Mouse (Mus musculus) CH12.LX (cell line): ENCODE measurements around the gene Slc5a10. TPM values are rescaled to one million over a fixed set of nuclear protein-coding genes. Genes with fewer than 3 reads are reported as not detected.

ENCODE experiments used
- DNase-seq: peaks from one replicate; pipeline ENCODE4 v3.0.0-alpha.2; 2013; ENCODE audit errors: extremely low read depth
- H3K27ac ChIP-seq: 2 replicates; pipeline ENCODE4 v1.5.1; 2012; ENCODE audit warnings: low read depth, mild to moderate bottlenecking, control low read depth, moderate library complexity; ENCODE audit not compliant: insufficient read depth
- H3K27me3 ChIP-seq: replicated peaks from 2 replicates; pipeline ENCODE3; 2012; ENCODE audit warnings: inconsistent platforms
- H3K36me3 ChIP-seq, 2 experiments: replicated peaks in 1 of 2; 2 replicates each; pipeline versions ENCODE3 to v1.6.1; 2012; ENCODE audit warnings: inconsistent platforms in 1 of 2, low read length in 1 of 2, mild to moderate bottlenecking in 1 of 2, mixed read lengths in 1 of 2, moderate library complexity in 1 of 2; ENCODE audit not compliant: control insufficient read depth in 1 of 2, insufficient read depth in 1 of 2
- H3K4me1 ChIP-seq, 2 experiments: 2 replicates each; pipeline ENCODE4 v1.6.1; 2012; ENCODE audit warnings: inconsistent platforms in 1 of 2, moderate library complexity in 1 of 2; ENCODE audit not compliant: insufficient read depth in 2 of 2, control insufficient read depth in 1 of 2
- H3K4me2 ChIP-seq: 2 replicates; pipeline ENCODE4 v1.6.1; 2012; ENCODE audit warnings: low read depth, mild to moderate bottlenecking, control low read depth; ENCODE audit not compliant: poor library complexity, insufficient read depth, severe bottlenecking
- H3K4me3 ChIP-seq, 3 experiments: fragments of 150-350 bp in 1 of 3; sonication (generic) in 1 of 3; replicated peaks in 1 of 3; 2 replicates each; pipeline versions ENCODE3 to v1.5.1; 2011 to 2012; ENCODE audit warnings: low read depth in 2 of 3, low read length in 2 of 3, mild to moderate bottlenecking in 2 of 3, moderate library complexity in 2 of 3, control low read depth in 1 of 3, improper control_type of control experiment in 1 of 3, inconsistent platforms in 1 of 3, mixed read lengths in 1 of 3; ENCODE audit not compliant: poor library complexity in 1 of 3
- H3K79me2 ChIP-seq: replicated peaks from 2 replicates; pipeline ENCODE4 v1.6.1; 2012; ENCODE audit warnings: mild to moderate bottlenecking, moderate library complexity; ENCODE audit not compliant: control insufficient read depth, poor library complexity, insufficient read depth, severe bottlenecking; ENCODE audit errors: extremely low read depth
- H3K9ac ChIP-seq: 2 replicates; pipeline ENCODE4 v1.6.1; 2012; ENCODE audit warnings: low read depth, mild to moderate bottlenecking, control low read depth, moderate library complexity; ENCODE audit not compliant: insufficient read depth
- H3K9me3 ChIP-seq: replicated peaks from 2 replicates; pipeline ENCODE3; 2012; ENCODE audit warnings: low read length, inconsistent platforms, mixed read lengths
- BHLHE40 ChIP-seq: IDR thresholded peaks from 2 replicates; pipeline ENCODE4 v1.6.1; 2011; ENCODE audit warnings: mild to moderate bottlenecking, low read depth, low read length, improper control_type of control experiment
- CHD2 ChIP-seq: IDR thresholded peaks from 2 replicates; pipeline ENCODE4 v1.6.1; 2011; ENCODE audit warnings: low read length, improper control_type of control experiment
- CTCF ChIP-seq, 2 experiments: IDR thresholded peaks in 1 of 2; conservative IDR thresholded peaks in 1 of 2; 2 replicates each; pipeline ENCODE4 v1.5.1; 2011 to 2012; ENCODE audit warnings: low read depth in 2 of 2, low read length in 2 of 2, improper control_type of control experiment in 1 of 2, inconsistent platforms in 1 of 2, mild to moderate bottlenecking in 1 of 2, moderate library complexity in 1 of 2
- E2F4 ChIP-seq: IDR thresholded peaks from 2 replicates; pipeline ENCODE4 v1.6.1; 2011; ENCODE audit warnings: low read depth, low read length, improper control_type of control experiment; ENCODE audit not compliant: insufficient replicate concordance
- ELF1 ChIP-seq: IDR thresholded peaks from 2 replicates; pipeline ENCODE4 v1.6.1; 2014; ENCODE audit warnings: low read depth, mild to moderate bottlenecking, inconsistent platforms, low read length, improper control_type of control experiment
- EP300 ChIP-seq: IDR thresholded peaks from 2 replicates; pipeline ENCODE4 v1.6.1; 2011; ENCODE audit warnings: low read length, improper control_type of control experiment
- ETS1 ChIP-seq: conservative IDR thresholded peaks from 2 replicates; pipeline ENCODE4 v1.6.1; 2012; ENCODE audit warnings: low read depth, mild to moderate bottlenecking, inconsistent platforms, low read length, improper control_type of control experiment, moderate library complexity
- GABPA ChIP-seq: IDR thresholded peaks from 2 replicates; pipeline ENCODE4 v1.6.1; 2012; ENCODE audit warnings: low read depth, low read length, improper control_type of control experiment, inconsistent platforms; ENCODE audit not compliant: insufficient replicate concordance
- HCFC1 ChIP-seq: IDR thresholded peaks from 2 replicates; pipeline ENCODE4 v1.6.1; 2012; ENCODE audit warnings: low read depth, mild to moderate bottlenecking, inconsistent platforms, low read length, improper control_type of control experiment
- IRF4 ChIP-seq: IDR thresholded peaks from 2 replicates; pipeline ENCODE4 v1.6.1; 2014; ENCODE audit warnings: low read depth, mild to moderate bottlenecking, inconsistent platforms, low read length, improper control_type of control experiment
- JUN ChIP-seq: IDR thresholded peaks from 2 replicates; pipeline ENCODE4 v1.6.1; 2011; ENCODE audit warnings: low read depth, mild to moderate bottlenecking, low read length, improper control_type of control experiment, moderate library complexity; ENCODE audit not compliant: insufficient read depth
- JUND ChIP-seq: conservative IDR thresholded peaks from 2 replicates; pipeline ENCODE4 v1.6.1; 2011; ENCODE audit warnings: low read depth, low read length, improper control_type of control experiment
- KAT2A ChIP-seq: IDR thresholded peaks from 2 replicates; pipeline ENCODE4 v1.6.1; 2012; ENCODE audit warnings: low read length, improper control_type of control experiment, inconsistent platforms; ENCODE audit not compliant: insufficient replicate concordance
- MAX ChIP-seq: IDR thresholded peaks from 2 replicates; pipeline ENCODE4 v1.6.1; 2011; ENCODE audit warnings: low read length, improper control_type of control experiment
- MAZ ChIP-seq: IDR thresholded peaks from 2 replicates; pipeline ENCODE4 v1.6.1; 2012; ENCODE audit warnings: low read depth, mild to moderate bottlenecking, inconsistent platforms, low read length, improper control_type of control experiment, moderate library complexity
- MEF2A ChIP-seq: IDR thresholded peaks from 2 replicates; pipeline ENCODE4 v1.6.1; 2014; ENCODE audit warnings: low read depth, mild to moderate bottlenecking, inconsistent platforms, low read length, improper control_type of control experiment, borderline replicate concordance
- NELFE ChIP-seq: IDR thresholded peaks from 2 replicates; pipeline ENCODE4 v1.6.1; 2011; ENCODE audit warnings: low read depth, low read length, improper control_type of control experiment
- NRF1 ChIP-seq: IDR thresholded peaks from 2 replicates; pipeline ENCODE4 v1.6.1; 2014; ENCODE audit warnings: low read depth, mild to moderate bottlenecking, inconsistent platforms, low read length, improper control_type of control experiment, moderate library complexity
- PAX5 ChIP-seq: IDR thresholded peaks from 2 replicates; pipeline ENCODE4 v1.6.1; 2012; ENCODE audit warnings: low read length, inconsistent platforms, mixed read lengths
- POLR2A ChIP-seq: IDR thresholded peaks from 2 replicates; pipeline ENCODE4 v1.6.1; 2011; ENCODE audit warnings: low read depth, mild to moderate bottlenecking, improper control_type of control experiment, low read length
- RAD21 ChIP-seq: IDR thresholded peaks from 2 replicates; pipeline ENCODE4 v1.6.1; 2011; ENCODE audit warnings: low read depth, mild to moderate bottlenecking, low read length, improper control_type of control experiment, moderate library complexity
- RCOR1 ChIP-seq: conservative IDR thresholded peaks from 2 replicates; pipeline ENCODE4 v1.6.1; 2012; ENCODE audit warnings: low read depth, mild to moderate bottlenecking, inconsistent platforms, low read length, improper control_type of control experiment
- SMC3 ChIP-seq: IDR thresholded peaks from 2 replicates; pipeline ENCODE4 v1.6.1; 2011; ENCODE audit warnings: low read depth, low read length, improper control_type of control experiment
- UBTF ChIP-seq: IDR thresholded peaks from 2 replicates; pipeline ENCODE4 v1.6.1; 2012; ENCODE audit warnings: low read depth, mild to moderate bottlenecking, inconsistent platforms, low read length, improper control_type of control experiment, moderate library complexity
- USF2 ChIP-seq: conservative IDR thresholded peaks from 2 replicates; pipeline ENCODE4 v1.6.1; 2011; ENCODE audit warnings: low read depth, low read length, improper control_type of control experiment
- ZKSCAN1 ChIP-seq: IDR thresholded peaks from 2 replicates; pipeline ENCODE4 v1.6.1; 2012; ENCODE audit warnings: low read depth, inconsistent platforms, low read length, improper control_type of control experiment, borderline replicate concordance
- ZMIZ1 ChIP-seq: IDR thresholded peaks from 2 replicates; pipeline ENCODE4 v1.6.1; 2012; ENCODE audit warnings: low read depth, mild to moderate bottlenecking, inconsistent platforms, low read length, improper control_type of control experiment
- dilution Hi-C: fragments of 300-500 bp; cut with MboI; formaldehyde crosslinking; loops from 2 replicates; pipeline ENCODE4 v1.14.3; 2020; ENCODE audit warnings: low sequenced_read_pairs; ENCODE audit not compliant: extremely low pct_unique_long_range_greater_than_20kb, extremely low pct_ligation_motif_present
- in situ Hi-C: fragments of 300-500 bp; cut with MboI; formaldehyde crosslinking; loops from 3 replicates; pipeline ENCODE4 v1.14.3; 2019; ENCODE audit warnings: low sequenced_read_pairs, low pct_ligation_motif_present, low pct_unique_long_range_greater_than_20kb, mixed read lengths
- polyA plus RNA-seq: library from polyadenylated mRNA; unstranded; fragments of >175 nt; gene quantifications from 2 replicates; pipeline ENCODE4 v1.2.1, GENCODE M21; 2012; ENCODE audit warnings: low read depth; ENCODE audit not compliant: insufficient read length
- total RNA-seq, 2 experiments: library from RNA; depleted of rRNA; stranded (reverse); fragments of 300-350 nt in 1 of 2; fragments of >200 nt in 1 of 2; gene quantifications; 2 replicates each; pipeline ENCODE4 v1.2.3; 2012 to 2014

Slc5a10 gene
- total and polyA plus RNA-seq, 3 experiments: 0.70 to 1.6 (median 1.4) TPM

DNA sequence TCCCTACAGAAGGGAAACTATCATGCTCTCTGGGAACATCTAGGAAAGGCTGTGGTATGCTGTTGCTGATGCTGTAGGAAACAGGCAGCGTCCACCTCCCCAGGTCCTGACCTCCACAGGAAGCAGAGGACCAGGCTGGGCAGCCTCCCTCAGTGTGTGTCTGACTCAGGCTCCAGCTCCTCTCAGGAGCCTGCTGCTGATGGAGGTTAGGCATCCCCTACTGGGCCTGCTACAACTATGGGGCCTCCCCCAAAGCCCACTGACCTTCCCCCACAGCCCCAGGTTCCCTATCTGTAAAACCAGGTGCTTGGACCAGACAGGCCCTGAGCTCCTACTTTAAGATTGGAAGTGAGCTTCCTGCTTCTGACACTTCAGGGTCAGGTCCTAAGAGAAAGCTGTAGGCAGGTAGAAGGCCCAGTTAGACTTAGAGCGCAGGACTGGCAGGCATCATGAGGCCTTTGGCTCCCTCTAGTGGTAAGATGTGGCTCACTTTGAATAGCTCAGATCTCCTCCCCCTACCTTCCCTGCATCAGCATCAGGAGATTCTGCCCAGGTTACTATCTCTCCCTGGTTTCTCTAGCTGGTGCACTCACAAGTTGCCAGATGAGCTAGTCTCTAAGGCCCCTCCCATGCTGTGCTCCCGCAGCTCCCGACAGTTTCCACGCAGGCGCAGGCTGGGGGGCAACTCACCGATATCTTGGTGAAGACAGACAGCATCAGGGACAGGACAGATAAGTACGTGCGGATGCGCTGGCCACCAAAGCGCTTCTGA, 6.1 kb downstream of the Slc5a10 start (continued):
- TF ChIP-seq ETS1: peak; percentile 35
- peak; percentile 57; the same call in 1 of the 2 replicates for TF ChIP-seq JUND
- TF ChIP-seq BHLHE40: peak; percentile 35; the same call in 1 of the 2 replicates
- peak; percentile 19; the same call in 1 of the 2 replicates for TF ChIP-seq IRF4
- no peak for TF ChIP-seq HCFC1
- TF ChIP-seq GABPA: no peak
- TF ChIP-seq NELFE: peak; percentile 72; the same call in 1 of the 2 replicates

- Histone ChIP-seq H3K9me3 (no peaks in the 10 kb centered on the region), H3K4me1 (peaks cover 39 to 69% of the 10 kb centered on the region in 2 experiments), H3K9ac (no peak overlapping the region), H3K27ac (no peak overlapping the region), H3K27me3 (no peaks in the 10 kb centered on the region), H3K4me2 (no peak overlapping the region), H3K79me2 (no peaks in the 10 kb centered on the region), H3K4me3 (no peak overlapping the region), H3K36me3 (peaks cover 3 to 4% of the 10 kb centered on the region in 2 experiments)
- in situ Hi-C loops (no loop called here), dilution Hi-C loops (no loop called here)
- DNase-seq: no peak
- no peak for TF ChIP-seq JUN
- no peak for TF ChIP-seq MAZ
- TF ChIP-seq MAX: no peak
- TF ChIP-seq NELFE: no peak
- TF ChIP-seq PAX5: no peak
- no peak for TF ChIP-seq CTCF (conservative IDR thresholded peaks at IDR 0.05 in 1 of 2, IDR thresholded peaks at IDR 0.05 in 1 of 2; ENCODE audit: low read depth in 2 of 2, low read length in 2 of 2)
- no peak for TF ChIP-seq UBTF
- no peak for TF ChIP-seq KAT2A
- no peak for TF ChIP-seq ZKSCAN1
- TF ChIP-seq GABPA: no peak
- no peak for TF ChIP-seq EP300
Measured at GRCm38 (mm10) chr11:61713157-61713855, 7.3 kb downstream of the Slc5a10 start.

DNA sequence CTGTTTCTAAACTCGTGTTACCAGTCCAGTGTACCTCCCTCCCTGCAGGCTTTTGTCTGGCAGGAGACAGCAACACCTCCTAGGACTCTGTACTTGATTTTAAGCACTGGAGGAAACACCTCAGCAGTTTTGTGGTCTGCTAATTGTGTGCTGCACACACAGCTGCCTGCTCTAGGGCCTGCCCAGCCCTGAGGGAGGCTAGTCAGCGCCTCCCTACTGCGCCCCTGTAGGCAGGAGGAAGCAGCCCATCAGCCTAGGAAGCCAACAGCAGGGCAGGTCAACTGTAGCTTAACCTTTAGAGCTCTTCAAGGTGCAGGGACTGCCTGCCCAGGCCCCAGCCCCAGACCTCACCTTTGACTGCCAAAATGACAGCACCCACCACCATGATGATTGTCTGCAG, 11.7 kb downstream of the Slc5a10 start:
- peak overlapping the region; percentile 73 for H3K27ac ChIP-seq
- H3K9me3 ChIP-seq: no peaks in the 10 kb centered on the region
- peak; percentile 89 for DNase-seq
- no peak overlapping the region for H3K4me3 ChIP-seq
- H3K27me3 ChIP-seq: no peaks in the 10 kb centered on the region
- peaks cover 41 to 47% of the 10 kb centered on the region in 2 experiments for H3K36me3 ChIP-seq
- H3K4me1 ChIP-seq: peaks cover 48 to 99% of the 10 kb centered on the region in 2 experiments
- no peak overlapping the region for H3K4me2 ChIP-seq
- in situ Hi-C loops: no loop called here
- dilution Hi-C loops: no loop called here
- H3K79me2 ChIP-seq: no peaks in the 10 kb centered on the region
- no peak overlapping the region for H3K9ac ChIP-seq
- no peak for TF ChIP-seq USF2
- no peak; the same call in 1 of the 2 replicates for TF ChIP-seq ZMIZ1
- TF ChIP-seq RCOR1: no peak
- TF ChIP-seq RAD21: peak; percentile 50
- TF ChIP-seq ELF1: peak; percentile 64
- no peak for TF ChIP-seq E2F4
- TF ChIP-seq CHD2: no peak
- TF ChIP-seq MEF2A: no peak; the same call in 1 of the 2 replicates
- TF ChIP-seq MAX: peak; percentile 65; the same call in 1 of the 2 replicates
- TF ChIP-seq NRF1: no peak
- peak; percentile 53 for TF ChIP-seq SMC3
- TF ChIP-seq HCFC1: peak; percentile 34; the same call in 1 of the 2 replicates
- no peak for TF ChIP-seq ZKSCAN1
- no peak for TF ChIP-seq PAX5
- no peak for TF ChIP-seq JUND
- TF ChIP-seq CTCF (conservative IDR thresholded peaks at IDR 0.05 in 1 of 2, IDR thresholded peaks at IDR 0.05 in 1 of 2; ENCODE audit: low read depth in 2 of 2, low read length in 2 of 2): peak in 1 of 2 experiments; percentile 67; a peak in 2 of 4 replicates
- TF ChIP-seq UBTF: peak; percentile 66; the same call in 1 of the 2 replicates
- TF ChIP-seq POLR2A: peak; percentile 27
